Mouse (Mus musculus): ENCODE results near the gene Tmem108. TPM values are rescaled to one million over a fixed set of nuclear protein-coding genes. Genes with fewer than 3 reads are reported as not detected.
A peak's percentile ranks its signal among the peaks of the same experiment; 100 is the strongest.

Gene Tmem108
- polyA plus RNA-seq, 1 experiment, result 6.1 TPM

- H3K36me3 ChIP-seq (ENCODE audit: control insufficient read depth, insufficient read depth, low read length), result no peaks in the 10 kb centered on the region
- no peak overlapping the region for H3K27ac ChIP-seq (ENCODE audit: control insufficient read depth, insufficient read depth, low read length)
- no peak overlapping the region for H3K4me3 ChIP-seq (ENCODE audit: control insufficient read depth, insufficient read depth, low read length)
- no peak for TF ChIP-seq CTCF (IDR thresholded peaks at IDR 0.05; ENCODE audit: borderline replicate concordance, control insufficient read depth, extremely low read depth, insufficient read depth, low read length, poor library complexity)
- TF ChIP-seq POLR2A (IDR thresholded peaks at IDR 0.05; ENCODE audit: control insufficient read depth, extremely low read depth, insufficient read depth, low read length, poor library complexity), result no peak
- no peaks in the 10 kb centered on the region for H3K27me3 ChIP-seq (ENCODE audit: control insufficient read depth, insufficient read depth, low read length)
- WGBS, result 39% methylated on average over 6 of the region's 6 CpGs
- peaks cover 48% of the 10 kb centered on the region for H3K4me1 ChIP-seq (replicated peaks; ENCODE audit: control insufficient read depth, insufficient read depth, low read length)
- DNase-seq, result no peak
Observed at GRCm38 (mm10) chr9:103486262-103486661, 275.4 kb downstream of the Tmem108 start.

DNA sequence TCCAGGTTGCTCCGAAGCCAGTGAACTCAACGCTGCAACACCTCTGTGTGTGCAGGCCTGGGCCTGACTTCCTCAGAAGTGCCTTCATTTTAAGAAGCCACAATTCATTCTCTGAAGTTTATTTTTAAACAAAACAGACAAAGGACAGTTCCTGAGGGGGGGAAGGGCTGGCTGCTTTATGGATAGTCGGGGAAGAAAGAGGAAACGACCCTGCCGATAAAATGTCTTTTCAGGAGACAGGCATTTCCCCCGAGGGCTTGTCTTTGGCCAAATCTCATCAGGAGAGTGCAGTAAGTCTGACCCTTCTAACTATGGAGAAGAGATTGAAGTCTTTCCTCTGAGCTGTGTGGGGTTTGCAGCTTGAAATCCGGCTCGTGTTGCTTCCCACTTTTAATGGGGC is 276.0 kb downstream of the Tmem108 start:
- WGBS, result 3% methylated on average over 8 of the region's 8 CpGs
- TF ChIP-seq POLR2A (IDR thresholded peaks at IDR 0.05; ENCODE audit: control insufficient read depth, extremely low read depth, insufficient read depth, low read length, poor library complexity) (no peak), CTCF (IDR thresholded peaks at IDR 0.05; ENCODE audit: borderline replicate concordance, control insufficient read depth, extremely low read depth, insufficient read depth, low read length, poor library complexity) (no peak)
- H3K4me1 ChIP-seq (replicated peaks; ENCODE audit: control insufficient read depth, insufficient read depth, low read length), result peaks cover 48% of the 10 kb centered on the region
- DNase-seq, result no peak
- H3K4me3 ChIP-seq (ENCODE audit: control insufficient read depth, insufficient read depth, low read length), result no peak overlapping the region
- peak overlapping the region; percentile 1; the same call in 1 of the 2 replicates for H3K27ac ChIP-seq (ENCODE audit: control insufficient read depth, insufficient read depth, low read length)
- H3K36me3 ChIP-seq (ENCODE audit: control insufficient read depth, insufficient read depth, low read length), result no peaks in the 10 kb centered on the region
- H3K27me3 ChIP-seq (ENCODE audit: control insufficient read depth, insufficient read depth, low read length), result no peaks in the 10 kb centered on the region

GRCm38 (mm10) chr9:103480603-103481220 is 280.9 kb downstream of the Tmem108 start:
- Histone ChIP-seq H3K27ac (ENCODE audit: control insufficient read depth, insufficient read depth, low read length) (no peak overlapping the region), H3K36me3 (ENCODE audit: control insufficient read depth, insufficient read depth, low read length) (no peaks in the 10 kb centered on the region), H3K4me1 (replicated peaks; ENCODE audit: control insufficient read depth, insufficient read depth, low read length) (peaks cover 9% of the 10 kb centered on the region), H3K27me3 (ENCODE audit: control insufficient read depth, insufficient read depth, low read length) (no peaks in the 10 kb centered on the region), H3K4me3 (ENCODE audit: control insufficient read depth, insufficient read depth, low read length) (no peak overlapping the region)
- 79% methylated on average over 8 of the region's 8 CpGs for WGBS
- TF ChIP-seq CTCF (IDR thresholded peaks at IDR 0.05; ENCODE audit: borderline replicate concordance, control insufficient read depth, extremely low read depth, insufficient read depth, low read length, poor library complexity) (no peak), POLR2A (IDR thresholded peaks at IDR 0.05; ENCODE audit: control insufficient read depth, extremely low read depth, insufficient read depth, low read length, poor library complexity) (no peak)
- DNase-seq, result no peak

DNA sequence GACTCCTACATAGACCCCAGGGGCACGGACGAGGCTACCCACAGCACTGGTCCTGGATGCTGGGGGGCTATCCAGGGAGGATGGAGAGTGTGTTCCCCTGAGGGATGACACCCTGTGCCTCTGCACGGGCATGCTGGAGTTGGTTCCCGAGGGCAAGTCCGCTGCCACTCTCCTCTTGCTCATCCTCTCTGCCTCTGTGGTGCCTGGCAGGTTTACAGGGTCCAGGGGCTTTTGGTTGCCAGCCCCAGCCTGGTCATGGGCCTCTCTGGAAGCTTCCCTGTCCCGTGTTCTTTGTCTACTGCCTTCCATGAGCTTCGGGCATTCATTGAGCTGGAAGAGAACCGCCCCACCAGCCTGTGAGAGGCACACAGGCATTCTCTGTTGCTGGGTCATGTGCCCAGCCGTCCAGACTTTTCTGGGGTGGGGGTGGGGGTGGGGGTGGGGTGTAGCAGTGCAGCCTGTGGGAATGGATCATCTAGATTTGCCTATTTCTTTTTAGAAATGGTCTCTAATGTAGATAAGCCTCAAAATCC is 281.5 kb downstream of the Tmem108 start, which contains the start of gene Bfsp2:
Gene Bfsp2, minus strand, starts transcription at position 377 of the 533 bp plus-strand sequence.
- TF ChIP-seq CTCF (IDR thresholded peaks at IDR 0.05; ENCODE audit: borderline replicate concordance, control insufficient read depth, extremely low read depth, insufficient read depth, low read length, poor library complexity) (no peak), POLR2A (IDR thresholded peaks at IDR 0.05; ENCODE audit: control insufficient read depth, extremely low read depth, insufficient read depth, low read length, poor library complexity) (no peak)
- no peak within 1 kb of the TSS for H3K4me3 ChIP-seq (ENCODE audit: control insufficient read depth, insufficient read depth, low read length)
- no peak within 1 kb of the TSS for H3K27ac ChIP-seq (ENCODE audit: control insufficient read depth, insufficient read depth, low read length)
- no peak for DNase-seq
- 94% methylated on average over 9 of the region's 9 CpGs for WGBS
- H3K27me3 ChIP-seq (ENCODE audit: control insufficient read depth, insufficient read depth, low read length), result no peaks in the 10 kb centered on the region
- peaks cover 3% of the 10 kb centered on the region for H3K4me1 ChIP-seq (replicated peaks; ENCODE audit: control insufficient read depth, insufficient read depth, low read length)
- H3K36me3 ChIP-seq (ENCODE audit: control insufficient read depth, insufficient read depth, low read length), result no peaks in the 10 kb centered on the region

GRCm38 (mm10) chr9:103475414-103475813 is 286.2 kb downstream of the Tmem108 start:
- DNase-seq, result no peak
- TF ChIP-seq CTCF (IDR thresholded peaks at IDR 0.05; ENCODE audit: borderline replicate concordance, control insufficient read depth, extremely low read depth, insufficient read depth, low read length, poor library complexity) (no peak), POLR2A (IDR thresholded peaks at IDR 0.05; ENCODE audit: control insufficient read depth, extremely low read depth, insufficient read depth, low read length, poor library complexity) (no peak)
- H3K4me1 ChIP-seq (replicated peaks; ENCODE audit: control insufficient read depth, insufficient read depth, low read length), result peaks cover 11% of the 10 kb centered on the region
- H3K27me3 ChIP-seq (ENCODE audit: control insufficient read depth, insufficient read depth, low read length), result no peaks in the 10 kb centered on the region
- H3K36me3 ChIP-seq (ENCODE audit: control insufficient read depth, insufficient read depth, low read length), result no peaks in the 10 kb centered on the region
- H3K27ac ChIP-seq (ENCODE audit: control insufficient read depth, insufficient read depth, low read length), result no peak overlapping the region
- 98% methylated on average over 6 of the region's 6 CpGs for WGBS
- no peak overlapping the region for H3K4me3 ChIP-seq (ENCODE audit: control insufficient read depth, insufficient read depth, low read length)

DNA sequence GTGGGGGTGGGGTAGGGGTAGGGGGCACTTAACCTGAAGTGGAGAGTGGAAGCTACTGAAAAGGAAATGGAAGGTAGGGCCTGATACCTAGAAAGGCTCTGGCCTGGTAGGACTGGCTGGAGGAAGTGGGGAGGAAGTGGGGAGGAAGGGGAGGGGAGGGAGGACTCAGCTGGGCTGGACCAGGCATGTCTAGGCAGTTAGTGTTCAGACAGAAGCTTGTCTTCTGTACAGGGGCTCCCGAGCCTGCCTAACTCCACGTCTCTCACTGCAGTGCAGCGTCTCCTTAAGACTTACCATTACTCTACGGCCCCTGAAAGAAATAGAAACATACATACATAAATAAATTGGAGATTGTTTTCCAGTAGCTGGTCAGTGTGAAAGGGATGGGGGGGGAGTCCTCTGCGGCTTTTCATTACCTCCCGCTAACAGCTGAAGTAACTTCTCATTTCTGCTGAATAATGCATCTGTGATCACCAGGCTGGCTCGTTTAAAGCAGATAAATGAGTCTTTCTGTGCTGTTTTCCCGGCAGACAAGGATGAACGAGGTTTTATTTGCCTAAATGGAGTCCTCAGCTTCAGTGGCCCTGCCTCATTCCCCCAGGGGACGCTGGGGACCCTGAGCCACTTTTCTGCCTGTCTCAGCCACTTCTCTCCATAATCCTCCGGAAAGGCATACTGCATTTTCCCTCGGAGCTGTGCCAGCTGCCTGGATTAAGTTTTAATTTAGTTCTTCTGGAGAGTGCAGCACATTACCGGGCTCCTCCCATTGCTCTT is 287.5 kb downstream of the Tmem108 start:
- Histone ChIP-seq H3K27ac (ENCODE audit: control insufficient read depth, insufficient read depth, low read length) (no peak overlapping the region), H3K4me1 (replicated peaks; ENCODE audit: control insufficient read depth, insufficient read depth, low read length) (peaks cover 11% of the 10 kb centered on the region), H3K4me3 (ENCODE audit: control insufficient read depth, insufficient read depth, low read length) (no peak overlapping the region), H3K27me3 (ENCODE audit: control insufficient read depth, insufficient read depth, low read length) (no peaks in the 10 kb centered on the region), H3K36me3 (ENCODE audit: control insufficient read depth, insufficient read depth, low read length) (no peaks in the 10 kb centered on the region)
- no peak for DNase-seq
- TF ChIP-seq POLR2A (IDR thresholded peaks at IDR 0.05; ENCODE audit: control insufficient read depth, extremely low read depth, insufficient read depth, low read length, poor library complexity) (no peak), CTCF (IDR thresholded peaks at IDR 0.05; ENCODE audit: borderline replicate concordance, control insufficient read depth, extremely low read depth, insufficient read depth, low read length, poor library complexity) (no peak)
- 18% methylated on average over 13 of the region's 13 CpGs for WGBS

Measured in thymus, adult 2 months (tissue).